Mouse (Mus musculus): ENCODE data around the gene Anapc16.

The Anapc16 gene

DNA sequence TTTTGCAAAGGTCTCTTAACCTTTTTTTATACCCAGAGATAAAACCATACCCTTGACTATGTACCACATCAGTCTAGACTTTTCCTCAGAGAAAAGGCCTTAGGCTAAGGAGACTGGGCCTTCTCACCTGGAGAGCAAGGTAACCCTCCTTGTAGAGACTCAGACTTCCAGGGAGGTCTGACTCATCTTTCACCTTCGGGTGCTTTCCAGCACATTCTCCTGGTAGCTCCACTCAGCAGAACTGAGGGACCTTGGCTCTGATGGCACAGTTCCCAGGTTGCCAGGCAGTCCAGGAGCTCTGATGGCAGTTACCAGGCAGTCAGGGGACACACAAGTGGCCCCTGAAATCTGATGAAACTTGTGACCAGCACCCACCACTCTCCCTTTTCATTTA, 53.7 kb downstream of the Anapc16 start:
- ATAC-seq (ENCODE audit: low TSS enrichment), result no peak

DNA sequence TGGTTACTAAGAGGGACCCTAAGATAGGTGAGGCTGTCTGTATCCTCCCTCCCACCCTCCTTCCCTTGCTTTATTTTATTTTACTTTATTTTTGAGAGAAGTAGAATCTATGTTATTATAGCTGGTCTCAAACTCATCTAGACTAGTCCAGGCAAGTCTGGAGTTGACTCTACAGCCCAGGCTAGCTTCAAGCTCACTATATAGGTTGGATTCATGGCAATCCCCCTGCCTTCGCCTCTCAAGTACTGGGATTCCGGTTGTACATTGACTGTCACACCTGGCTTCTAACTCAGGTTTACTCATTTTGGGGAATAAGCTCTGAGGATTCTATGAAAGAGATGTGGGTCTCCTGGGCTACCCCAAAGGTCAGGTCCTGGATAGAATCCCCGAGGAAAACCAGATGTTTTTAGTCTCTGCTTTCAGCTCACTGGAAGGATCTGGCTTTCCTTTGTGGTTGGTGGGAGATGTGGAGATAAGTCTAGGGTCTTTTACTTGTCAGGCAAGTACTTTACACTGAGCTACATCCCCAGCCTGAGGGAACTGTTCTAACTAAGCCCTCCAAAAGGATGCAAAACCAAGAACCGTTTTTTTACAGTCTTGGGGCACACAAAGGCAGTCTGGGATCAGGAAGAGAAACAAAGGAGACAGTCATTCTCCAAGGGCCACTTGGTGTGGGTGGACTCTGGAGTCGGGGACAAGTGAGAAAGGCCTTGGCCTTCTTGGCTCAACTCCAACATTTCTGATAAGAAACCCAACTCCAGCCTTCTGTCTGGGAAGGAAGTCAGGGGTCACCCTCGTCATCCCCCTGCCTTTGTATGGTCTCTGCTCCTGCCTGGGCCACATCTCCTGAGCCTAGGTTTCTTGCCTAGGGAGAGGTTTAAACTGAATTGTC, 54.3 kb downstream of the Anapc16 start:
- ATAC-seq (ENCODE audit: low TSS enrichment), result no peak

DNA sequence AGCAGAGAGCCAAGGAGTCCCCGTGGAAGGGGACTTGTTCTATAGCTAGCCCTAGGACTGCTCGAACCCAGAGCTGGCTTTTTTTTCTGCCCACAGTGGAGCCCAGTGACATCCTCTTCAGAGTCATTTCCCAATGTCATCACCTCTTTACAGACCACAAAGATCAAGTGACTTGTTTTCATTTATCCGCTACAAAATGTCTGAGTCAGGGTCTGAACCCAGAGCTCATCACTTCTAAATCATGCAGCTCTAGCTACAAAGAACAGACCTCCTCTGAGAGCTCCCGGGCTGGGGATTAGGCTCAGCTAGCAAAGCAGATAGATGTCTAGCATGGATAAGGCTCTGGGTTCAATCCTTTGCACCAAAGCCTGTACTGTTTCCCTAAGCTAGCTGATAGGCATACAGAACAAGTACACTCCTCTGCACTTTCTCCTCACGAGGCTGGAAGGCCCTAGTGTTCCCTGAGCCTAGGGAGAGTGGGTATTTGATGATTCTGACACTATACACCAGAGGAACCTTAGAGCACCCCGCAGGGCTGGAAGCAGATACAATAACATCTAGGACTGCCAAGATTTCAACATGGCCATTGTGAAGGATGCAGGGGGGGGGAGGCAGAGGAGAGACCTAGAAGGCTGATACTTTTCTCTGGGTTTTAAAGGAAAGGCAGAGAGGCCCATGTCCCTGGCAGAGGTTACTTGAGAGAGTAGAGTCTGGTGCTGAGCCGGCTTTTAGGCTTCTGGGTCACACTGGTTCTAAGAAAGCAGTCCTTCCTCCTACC, 55.5 kb downstream of the Anapc16 start:
- ATAC-seq (ENCODE audit: low TSS enrichment), result no peak

DNA sequence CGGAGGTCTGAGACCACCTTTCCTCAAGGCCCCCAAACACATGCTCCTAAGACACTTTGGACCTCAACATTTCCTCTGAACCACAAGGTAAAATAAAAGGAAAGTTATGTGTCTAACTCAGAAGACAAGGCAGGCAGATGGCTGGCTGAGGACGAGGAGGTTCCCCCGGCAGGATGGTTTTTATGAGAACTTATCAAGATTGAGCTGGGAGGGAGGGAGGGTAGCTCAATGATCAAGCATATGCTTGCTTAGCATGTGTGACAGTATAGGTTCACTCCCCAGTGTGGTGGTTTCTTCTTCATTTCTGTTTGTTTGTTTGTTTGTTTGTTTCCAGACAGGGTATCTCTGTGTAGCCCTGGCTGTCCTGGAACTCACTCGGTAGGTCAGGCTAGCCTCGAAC, 56.6 kb downstream of the Anapc16 start:
- ATAC-seq (ENCODE audit: low TSS enrichment), result no peak

DNA sequence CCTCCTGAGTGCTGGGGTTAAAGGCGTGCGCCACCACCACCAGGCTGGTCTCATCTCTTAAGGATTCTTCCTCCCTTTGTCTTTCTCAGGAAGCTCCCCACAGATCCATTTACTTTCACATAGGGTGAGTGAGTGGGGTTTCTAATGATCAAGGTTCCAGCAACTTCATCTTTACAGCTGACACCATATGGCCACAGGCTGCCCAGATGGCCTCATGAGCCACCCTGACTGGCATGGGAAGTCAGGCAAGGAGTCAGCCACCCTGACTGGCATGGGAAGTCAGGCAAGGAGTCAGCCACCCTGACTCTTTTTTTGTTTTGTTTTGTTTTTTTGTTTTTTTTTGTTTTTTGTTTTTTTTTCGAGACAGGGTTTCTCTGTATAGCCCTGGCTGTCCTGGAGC, 57.5 kb downstream of the Anapc16 start:
- no peak for ATAC-seq (ENCODE audit: low TSS enrichment)

DNA sequence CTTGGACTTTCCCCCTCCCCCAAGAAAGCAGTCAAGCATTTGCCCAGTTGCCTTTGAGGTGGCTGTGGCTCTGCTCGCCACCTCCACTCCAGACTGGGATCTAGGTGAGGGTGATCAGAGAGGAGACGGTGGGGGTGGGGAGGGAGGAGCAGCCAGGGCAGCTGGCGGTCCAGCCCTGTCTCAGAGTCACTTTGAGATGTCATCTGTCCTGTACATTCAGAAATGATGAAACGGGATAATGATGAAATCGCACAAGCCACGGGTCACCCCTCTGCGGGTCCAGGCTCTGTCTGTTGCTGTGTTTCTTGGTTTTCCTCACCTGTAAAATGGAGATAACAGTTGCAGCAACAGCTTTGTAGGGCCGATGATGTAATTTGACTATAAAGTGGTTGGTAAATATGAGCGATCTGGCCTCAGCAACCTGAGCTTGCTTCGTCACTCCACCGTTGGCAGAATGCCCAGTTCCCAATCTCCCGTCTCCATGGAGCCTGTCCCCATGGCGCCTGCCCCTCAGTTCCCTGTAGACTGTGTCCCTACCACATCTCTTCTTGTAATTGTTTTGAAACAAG, 59.4 kb downstream of the Anapc16 start:
- ATAC-seq (ENCODE audit: low TSS enrichment), result peak; percentile 25

DNA sequence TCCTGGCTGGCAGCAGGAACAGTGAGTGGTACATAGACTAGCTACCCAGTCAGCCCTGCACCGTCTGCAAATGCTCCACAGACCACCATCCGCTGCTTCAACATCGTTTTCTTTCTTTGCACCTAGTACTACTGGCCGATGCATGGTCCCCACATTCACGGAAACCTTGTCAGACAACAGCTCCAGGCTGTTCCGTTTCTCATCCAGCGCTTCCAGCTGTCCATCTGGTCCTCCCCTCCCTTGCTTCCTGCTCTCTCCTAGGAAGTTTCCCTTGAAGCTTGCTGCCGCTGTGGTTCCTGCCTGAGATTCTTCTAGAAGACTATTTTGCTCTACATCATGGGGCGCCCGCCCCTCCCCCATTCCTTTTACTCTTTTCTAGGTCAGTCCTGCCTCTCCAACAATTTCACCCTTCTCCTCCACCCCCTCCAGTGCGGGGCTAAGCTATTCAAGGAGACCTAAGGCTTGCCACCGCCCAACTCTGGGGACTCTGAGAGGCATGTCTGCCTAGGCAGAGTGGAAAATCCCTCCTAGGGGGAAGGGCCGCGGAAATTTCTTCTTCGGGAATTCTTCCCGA, 60.0 kb downstream of the Anapc16 start:
- ATAC-seq (ENCODE audit: low TSS enrichment), result peak; percentile 70

DNA sequence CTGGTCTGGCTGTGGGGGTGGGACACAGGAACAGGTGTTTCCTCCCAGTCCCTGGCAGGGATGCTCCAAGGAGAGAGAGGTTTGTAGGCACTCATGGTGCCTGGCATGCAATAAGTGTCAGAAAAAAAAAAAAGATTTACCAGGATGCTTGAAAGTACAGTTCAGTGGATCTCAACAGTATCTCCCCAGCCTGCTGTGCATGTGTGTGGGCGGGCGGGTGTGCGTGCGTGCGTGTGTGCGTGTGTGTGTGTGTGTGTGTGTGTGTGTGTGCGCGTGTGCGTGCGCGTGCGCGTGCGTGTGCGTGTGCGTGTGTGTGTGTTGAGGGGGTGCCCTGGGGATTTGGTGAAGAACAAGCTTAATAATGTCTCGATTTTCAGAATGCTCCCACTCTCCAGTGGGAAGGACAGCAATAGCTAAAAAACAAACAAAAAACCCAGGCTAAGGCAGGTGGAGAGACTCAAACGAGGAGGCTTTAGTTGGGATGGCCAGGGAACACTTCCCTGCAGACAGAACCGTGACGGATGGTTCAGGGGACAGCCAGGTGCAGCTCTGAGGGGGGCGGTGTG, 60.6 kb downstream of the Anapc16 start:
- peak; percentile 70 for ATAC-seq (ENCODE audit: low TSS enrichment)

DNA sequence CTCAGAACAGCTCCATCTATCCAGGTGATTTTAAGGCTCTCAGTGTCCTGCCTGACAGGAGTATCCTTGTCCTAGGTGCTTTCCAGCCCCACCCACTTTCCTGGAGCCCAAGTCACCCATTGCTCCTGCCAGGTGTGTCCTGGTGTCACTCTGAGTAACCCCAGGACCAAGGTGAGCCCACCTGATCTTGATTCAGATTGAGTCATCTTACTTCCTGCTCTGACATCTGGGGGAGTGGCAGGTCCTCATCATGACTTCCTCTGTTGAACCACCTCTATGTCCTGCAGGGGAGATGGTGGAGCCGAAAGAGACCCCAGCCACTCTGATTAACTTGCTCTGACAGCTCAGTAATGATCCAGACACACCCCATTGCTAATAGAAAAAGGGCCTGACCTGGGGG, 63.9 kb downstream of the Anapc16 start:
- ATAC-seq (ENCODE audit: low TSS enrichment), result no peak

DNA sequence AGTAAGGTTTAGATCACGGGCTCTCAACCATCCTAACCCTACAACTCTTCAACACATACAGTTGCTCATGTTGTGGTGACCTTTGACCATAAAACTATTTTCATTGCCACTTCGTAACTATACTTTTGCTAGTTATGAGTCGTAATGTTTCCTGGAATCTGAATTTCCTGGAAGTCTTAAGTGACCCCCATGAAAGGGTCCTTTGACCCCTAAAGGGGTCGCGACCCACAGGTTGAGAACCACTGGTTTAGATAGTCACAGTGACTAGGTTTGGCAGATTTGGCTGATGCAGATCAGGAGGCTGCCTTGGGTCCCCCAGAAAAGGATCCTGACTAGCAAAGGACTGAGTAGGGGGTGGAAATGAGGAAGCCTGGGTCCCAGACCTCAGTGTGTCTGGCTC, 64.3 kb downstream of the Anapc16 start:
- ATAC-seq (ENCODE audit: low TSS enrichment), result no peak

All from frontal cortex, adult (tissue).